Comparison of ENCODE assay signal across 8 mouse cellular contexts in the genomic region with DNA sequence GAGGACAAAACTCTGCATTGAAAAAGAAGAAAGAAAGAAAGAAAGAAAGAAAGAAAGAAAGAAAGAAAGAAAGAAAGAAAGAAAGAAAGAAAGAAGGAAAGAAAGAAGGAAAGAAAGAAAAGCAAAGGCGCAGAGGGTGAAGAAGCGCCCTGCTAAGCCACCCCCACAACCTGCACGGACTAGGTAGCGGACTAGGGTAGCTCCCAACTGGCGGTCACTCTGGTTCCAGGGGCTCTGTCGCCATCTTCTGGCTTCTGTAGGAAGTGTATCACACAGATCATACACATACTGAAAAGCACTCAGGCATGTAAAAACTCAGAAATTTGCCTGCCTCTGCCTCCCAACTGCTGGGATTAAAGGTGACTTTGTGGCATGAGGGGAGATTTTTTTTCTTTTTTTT. TPM values are rescaled to one million over a fixed set of nuclear protein-coding genes. Genes with fewer than 3 reads are reported as not detected.
DNase-seq lines count a peak whose midpoint lies in the region; ATAC-seq lines count a peak whose summit lies in the region.

No protein-coding gene starts in this region.

- peak; percentile 65 to 73 for DNase-seq in frontal cortex, postnatal 25 days (ENCODE audit: low spot score in 2 of 2)
- peak; percentile 77 for DNase-seq in 3T3-L1 (ENCODE audit: low read depth, low spot score)
- peak; percentile 83 for DNase-seq in adrenal gland, adult 2 months
- peak; percentile 51 for DNase-seq in embryo, embryonic 9.5 days (ENCODE audit: extremely low spot score)
- peak; percentile 88 to 90 for DNase-seq in kidney, postnatal 36 days
- peak; percentile 93 for DNase-seq in lung, postnatal 36 days
- DNase-seq in thymus, postnatal 14 days = peak; percentile 82

- ATAC-seq in frontal cortex, adult (ENCODE audit: low TSS enrichment) = no peak

RNA-seq across cellular contexts. Expression of gene Mex3d, which starts 13.4 kb away (rescaled TPM):
- total RNA-seq in adrenal gland, adult 2 months (2021) = 10 to 100 TPM; 19.2 to 19.5 TPM
- polyA plus RNA-seq in adrenal gland, adult 2 months (2012; rRNA removed) = 60.7 and 61.5 TPM in 2 replicates

RNA-seq across cellular contexts. Expression of gene Plk5, which starts 17.8 kb away (rescaled TPM):
- under 1 TPM; 0.14 to 0.45 TPM for total RNA-seq in adrenal gland, adult 2 months (2021)
- 1.5 and 2.6 TPM in 2 replicates for polyA plus RNA-seq in adrenal gland, adult 2 months (2012; rRNA removed)

RNA-seq across cellular contexts. Expression of gene Mbd3, which starts 25.3 kb away (rescaled TPM):
- total RNA-seq in adrenal gland, adult 2 months (2021) = 100 to 1,000 TPM; 125 to 146 TPM
- 158 and 165 TPM in 2 replicates for polyA plus RNA-seq in adrenal gland, adult 2 months (2012; rRNA removed)

RNA-seq across cellular contexts. Expression of gene Adamtsl5, which starts 25.9 kb away (rescaled TPM):
- 10 to 100 TPM in 1 of 2 experiments, 1 to 10 TPM in 1; 8.0 to 10.3 TPM for total RNA-seq in adrenal gland, adult 2 months (2021)
- 35.1 and 41.5 TPM in 2 replicates for polyA plus RNA-seq in adrenal gland, adult 2 months (2012; rRNA removed)

RNA-seq across cellular contexts. Expression of gene Uqcr11, which starts 32.6 kb away (rescaled TPM):
- 1,000 to 10,000 TPM in 1 of 2 experiments, 100 to 1,000 TPM in 1; 714 to 1,027 TPM for total RNA-seq in adrenal gland, adult 2 months (2021)
- polyA plus RNA-seq in adrenal gland, adult 2 months (2012; rRNA removed) = 2,955 and 2,958 TPM in 2 replicates
